Mouse (Mus musculus) stomach, postnatal 0 days (tissue): ENCODE results near the gene Coa7.

ENCODE experiments used
- CTCF ChIP-seq: IDR thresholded peaks from 2 replicates; pipeline ENCODE4 v1.5.1; 2016; ENCODE audit warnings: antibody characterized with exemption, low read depth, mild to moderate bottlenecking, moderate library complexity
- EP300 ChIP-seq: optimal IDR thresholded peaks from 2 replicates; pipeline ENCODE3; 2016; ENCODE audit warnings: antibody characterized with exemption

DNA sequence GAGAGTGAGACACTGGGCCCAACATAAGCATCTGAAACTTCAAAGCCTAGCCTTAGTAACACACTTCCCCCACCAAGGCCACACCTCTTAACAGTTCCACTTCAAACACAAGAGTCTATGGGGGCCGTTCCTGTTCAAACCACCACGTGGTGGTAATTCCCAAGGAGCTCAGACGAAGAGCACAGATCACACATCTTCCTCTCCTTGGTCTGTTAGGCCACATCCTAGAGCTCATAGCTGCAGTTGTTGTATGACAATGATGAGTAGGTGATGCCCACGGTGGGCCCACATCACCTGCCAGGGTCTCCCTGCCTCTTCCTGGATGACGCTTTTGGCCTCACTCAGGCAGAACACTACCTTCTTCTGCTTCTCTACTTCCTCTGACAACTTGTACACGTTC lies 17.2 kb upstream of the Coa7 start:
- TF ChIP-seq EP300 = no peak
- TF ChIP-seq CTCF = no peak
